Mouse (Mus musculus) kidney, embryonic 16.5 days (tissue): ENCODE data around the gene Gbp5. TPM values are rescaled to one million over a fixed set of nuclear protein-coding genes. Genes with fewer than 3 reads are reported as not detected.
"Not testable (repeated sequence)": the region's sequence is repeated elsewhere in the genome, so short reads cannot be mapped to it uniquely, and the experiment has no call there.

Source experiments
- ATAC-seq: fragments of 200-750 bp; cut with Nextera tagmentation; 2 replicates; pipeline ENCODE4 v1.8.0; 2017; ENCODE audit warnings: moderate TSS enrichment; ENCODE audit not compliant: low FRiP score, low TSS enrichment
- H3K27ac ChIP-seq: fragments of 300-500 bp; sonication (generic); 2 replicates; pipeline ENCODE4 v1.5.1; 2014; ENCODE audit warnings: low read length
- H3K27me3 ChIP-seq: fragments of 300-500 bp; sonication (generic); 2 replicates; pipeline ENCODE4 v1.6.1; 2014; ENCODE audit warnings: low read length, control low read depth, mixed read lengths; ENCODE audit not compliant: insufficient read depth
- H3K36me3 ChIP-seq: fragments of 300-500 bp; sonication (generic); 2 replicates; pipeline ENCODE4 v1.6.1; 2014; ENCODE audit warnings: low read length, control low read depth, mixed read lengths; ENCODE audit not compliant: insufficient read depth
- H3K4me1 ChIP-seq: fragments of 300-500 bp; sonication (generic); 2 replicates; pipeline ENCODE4 v1.6.1; 2014; ENCODE audit warnings: low read length, control low read depth, mixed read lengths; ENCODE audit not compliant: insufficient read depth
- H3K4me2 ChIP-seq: fragments of 300-500 bp; sonication (generic); replicated peaks from 2 replicates; pipeline ENCODE4 v1.6.1; 2014; ENCODE audit warnings: low read depth, low read length
- H3K4me3 ChIP-seq: fragments of 300-500 bp; sonication (generic); 2 replicates; pipeline ENCODE4 v1.5.1; 2014; ENCODE audit warnings: mild to moderate bottlenecking, low read length
- H3K9ac ChIP-seq: fragments of 300-500 bp; sonication (generic); replicated peaks from 2 replicates; pipeline ENCODE4 v1.6.1; 2014; ENCODE audit warnings: low read length
- H3K9me3 ChIP-seq: fragments of 300-500 bp; sonication (generic); 2 replicates; pipeline ENCODE4 v1.6.1; 2016; ENCODE audit warnings: low read length, control low read depth
- WGBS: fragments of 180-500 bp; shearing (Covaris S2); extraction: QIAGEN DNeasy Blood & Tissue Kit; methylation state at CpG from one replicate; pipeline ENCODE4 v1.1.7; 2014; 5-methylcytosine and 5-hydroxymethylcytosine counted together
- polyA plus RNA-seq: library from polyadenylated mRNA; unstranded; fragments of >200 nt; fragmentation: Nextera tagmentation; extraction: Ambion mirVana; gene quantifications from 2 replicates; pipeline ENCODE4 v1.2.1, GENCODE M21; 2015

The Gbp5 gene
- polyA plus RNA-seq, 1 experiment from 2014 or later: not detected

GRCm38 (mm10) chr3:142535667-142536066 lies 41.9 kb downstream of the Gbp5 start:
- whole genome bisulfite sequencing: 69% methylated on average over 1 of the region's 1 CpGs
- no peaks in the 10 kb centered on the region for H3K36me3 ChIP-seq
- no peaks in the 10 kb centered on the region for H3K9me3 ChIP-seq
- H3K9ac ChIP-seq: no peak overlapping the region
- H3K4me2 ChIP-seq: no peak overlapping the region
- ATAC-seq: no peak
- no peak overlapping the region for H3K4me3 ChIP-seq
- no peaks in the 10 kb centered on the region for H3K4me1 ChIP-seq
- H3K27me3 ChIP-seq: no peaks in the 10 kb centered on the region; the same call in 1 of the 2 replicates
- H3K27ac ChIP-seq: no peak overlapping the region

GRCm38 (mm10) chr3:142541391-142541790 lies 47.6 kb downstream of the Gbp5 start:
- H3K9me3 ChIP-seq: no peaks in the 10 kb centered on the region
- no peak overlapping the region for H3K9ac ChIP-seq
- 87% methylated on average over 6 of the region's 6 CpGs for WGBS
- no peaks in the 10 kb centered on the region for H3K4me1 ChIP-seq
- no peak overlapping the region for H3K4me2 ChIP-seq
- ATAC-seq: no peak
- no peaks in the 10 kb centered on the region for H3K36me3 ChIP-seq
- no peak overlapping the region for H3K27ac ChIP-seq
- H3K27me3 ChIP-seq: no peaks in the 10 kb centered on the region
- H3K4me3 ChIP-seq: no peak overlapping the region

GRCm38 (mm10) chr3:142542776-142543175 lies 49.0 kb downstream of the Gbp5 start:
- not testable (repeated sequence) for H3K27ac ChIP-seq, H3K4me1 ChIP-seq, H3K4me3 ChIP-seq, H3K27me3 ChIP-seq, H3K4me2 ChIP-seq, H3K9me3 ChIP-seq, H3K9ac ChIP-seq, ATAC-seq, H3K36me3 ChIP-seq
- whole genome bisulfite sequencing: 80% methylated on average over 12 of the region's 12 CpGs

- WGBS: 72% methylated on average over 3 of the region's 3 CpGs
- H3K36me3 ChIP-seq: no peaks in the 10 kb centered on the region
- no peak for ATAC-seq
- no peaks in the 10 kb centered on the region for H3K9me3 ChIP-seq
- H3K4me2 ChIP-seq: no peak overlapping the region
- no peaks in the 10 kb centered on the region for H3K27me3 ChIP-seq
- H3K4me1 ChIP-seq: no peaks in the 10 kb centered on the region
- no peak overlapping the region for H3K4me3 ChIP-seq
- H3K27ac ChIP-seq: no peak overlapping the region
- H3K9ac ChIP-seq: no peak overlapping the region
Measured at GRCm38 (mm10) chr3:142546690-142547089, 52.9 kb downstream of the Gbp5 start.

GRCm38 (mm10) chr3:142550052-142550676 lies 56.4 kb downstream of the Gbp5 start:
- 87% methylated on average over 3 of the region's 3 CpGs for WGBS
- Histone ChIP-seq H3K4me3 (no peak overlapping the region), H3K9ac (no peak overlapping the region), H3K27me3 (no peaks in the 10 kb centered on the region), H3K27ac (no peak overlapping the region), H3K4me1 (no peaks in the 10 kb centered on the region), H3K36me3 (no peaks in the 10 kb centered on the region), H3K9me3 (no peaks in the 10 kb centered on the region), H3K4me2 (no peak overlapping the region)
- no peak for ATAC-seq

- Histone ChIP-seq H3K27ac (no peak overlapping the region), H3K9ac (no peak overlapping the region), H3K4me3 (no peak overlapping the region), H3K36me3 (no peaks in the 10 kb centered on the region), H3K27me3 (no peaks in the 10 kb centered on the region), H3K4me1 (no peaks in the 10 kb centered on the region; the same call in 1 of the 2 replicates), H3K9me3 (no peaks in the 10 kb centered on the region), H3K4me2 (no peak overlapping the region)
- ATAC-seq: no peak
- WGBS: 75% methylated on average over 1 of the region's 1 CpGs
Measured at GRCm38 (mm10) chr3:142554601-142555000, 60.8 kb downstream of the Gbp5 start.

DNA sequence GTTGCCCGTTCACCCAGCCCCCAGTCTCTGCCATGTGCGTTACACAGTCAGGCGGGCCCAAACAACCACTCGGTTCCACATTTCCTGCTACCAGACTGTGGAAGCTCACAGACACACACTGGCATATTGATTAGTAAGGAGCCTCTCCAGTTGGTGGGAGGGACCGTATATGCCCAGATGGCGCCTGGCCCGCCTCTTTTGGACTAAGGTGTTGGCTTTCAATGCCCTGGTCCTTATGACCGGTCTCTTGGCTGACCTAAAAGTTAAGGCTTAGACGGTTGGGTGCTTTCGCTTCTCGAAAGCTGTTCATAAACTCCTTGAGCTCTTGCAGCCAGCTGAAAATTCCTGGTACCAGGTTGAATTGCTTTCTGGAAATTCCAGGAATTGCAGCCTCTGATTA lies 61.8 kb downstream of the Gbp5 start:
- Histone ChIP-seq H3K9ac (no peak overlapping the region), H3K4me3 (no peak overlapping the region), H3K36me3 (no peaks in the 10 kb centered on the region), H3K27ac (no peak overlapping the region), H3K4me2 (no peak overlapping the region), H3K27me3 (no peaks in the 10 kb centered on the region), H3K4me1 (no peaks in the 10 kb centered on the region; the same call in 1 of the 2 replicates), H3K9me3 (no peaks in the 10 kb centered on the region)
- 76% methylated on average over 11 of the region's 11 CpGs for WGBS
- peak; percentile 54; the same call in 1 of the 2 replicates for ATAC-seq

- Histone ChIP-seq H3K4me2 (peak within 1 kb of the TSS; percentile 70), H3K27me3 (no peaks in the 10 kb centered on the region), H3K4me1 (no peaks in the 10 kb centered on the region; the same call in 1 of the 2 replicates), H3K9ac (peak within 1 kb of the TSS; percentile 61), H3K27ac (no peak within 1 kb of the TSS; the same call in 1 of the 2 replicates), H3K36me3 (no peaks in the 10 kb centered on the region), H3K4me3 (peak within 1 kb of the TSS; percentile 54), H3K9me3 (no peaks in the 10 kb centered on the region)
- WGBS: 14% methylated on average over 3 of the region's 3 CpGs
- ATAC-seq: no peak
Measured at GRCm38 (mm10) chr3:142559632-142560228, 66.0 kb downstream of the Gbp5 start, which contains the start of gene Gbp3. Gbp3 (plus strand) TSS chr3:142560026.

DNA sequence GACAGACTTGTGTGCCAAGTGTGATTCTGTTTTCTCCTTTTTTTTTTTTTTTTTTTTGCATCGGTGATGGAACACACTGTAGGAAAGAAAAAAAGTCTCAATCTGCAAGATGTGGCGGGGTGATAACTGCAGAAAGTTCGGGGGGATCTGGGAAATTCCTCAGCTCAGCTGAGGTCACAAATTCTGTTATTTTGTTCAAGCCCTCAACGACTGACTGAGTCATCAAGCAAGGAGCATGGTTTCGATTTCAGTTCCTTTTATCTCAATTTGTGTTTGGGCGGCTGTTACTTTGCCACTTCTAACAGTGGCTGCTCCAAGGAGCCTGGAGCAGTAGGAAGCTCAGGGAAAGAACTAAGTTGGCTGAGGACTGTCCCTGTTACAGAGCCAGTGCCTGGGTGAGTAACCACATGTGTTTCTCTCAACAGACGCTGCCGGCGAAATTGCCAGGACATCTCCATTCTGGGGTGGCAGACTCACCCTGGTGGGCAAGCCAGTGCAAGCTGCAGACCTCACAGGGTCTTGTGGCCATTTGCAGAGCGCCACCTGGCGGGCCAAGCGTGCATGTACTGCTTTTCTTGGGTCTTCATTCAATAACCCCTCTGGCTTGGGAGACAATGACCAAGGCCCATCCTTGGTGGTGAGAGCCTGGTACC lies 66.6 kb downstream of the Gbp5 start:
- WGBS: 11% methylated on average over 12 of the region's 12 CpGs
- Histone ChIP-seq H3K4me3 (peak overlapping the region; percentile 54), H3K27me3 (no peaks in the 10 kb centered on the region), H3K9ac (peak overlapping the region; percentile 61), H3K27ac (no peak overlapping the region), H3K4me1 (no peaks in the 10 kb centered on the region; the same call in 1 of the 2 replicates), H3K4me2 (peak overlapping the region; percentile 70), H3K9me3 (no peaks in the 10 kb centered on the region), H3K36me3 (no peaks in the 10 kb centered on the region)
- peak; percentile 91 for ATAC-seq
